ENCODE assay signal across 27 mouse cellular contexts in genomic region chr13:24778026-24778425, GRCm38 (mm10). TPM values are rescaled to one million over a fixed set of nuclear protein-coding genes. Genes with fewer than 3 reads are reported as not detected.
A peak's percentile ranks its signal among the peaks of the same experiment; 100 is the strongest.
DNase-seq lines count a peak whose midpoint lies in the region; ATAC-seq and TF ChIP-seq lines count a peak whose summit lies in the region.
"Had no signal": no experiment of that assay in that cellular context is flagged by ENCODE, and none has a peak within 500 bp of the region (broad histone marks: within the 10 kb centered on the region; RNA-seq: fewer than 3 reads in every experiment).

No protein-coding gene starts in this region.

- TF ChIP-seq CTCF in bone marrow macrophage, adult 2 months (IDR thresholded peaks at IDR 0.05; ENCODE audit: low read depth, low read length), result no peak

- peak; percentile 53 for ATAC-seq in frontal cortex, adult (ENCODE audit: low TSS enrichment)
- ATAC-seq: forebrain, embryonic 14.5 days; forebrain, embryonic 16.5 days; Patski had no signal

- H3K4me3 ChIP-seq in bone marrow macrophage, adult 2 months (ENCODE audit: insufficient read depth, low read length), result no peak overlapping the region
- no peak overlapping the region for H3K4me3 ChIP-seq in macrophage (ENCODE audit: inconsistent target)
- H3K4me3 ChIP-seq: embryonic facial prominence, embryonic 13.5 days; embryonic facial prominence, embryonic 15.5 days; erythroblast, embryonic 14.5 days; forebrain, embryonic 10.5 days; forebrain, embryonic 12.5 days had no signal

- H3K27ac ChIP-seq in bone marrow macrophage, adult 2 months (ENCODE audit: insufficient read depth, low read depth, low read length), result peak overlapping the region; percentile 73
- H3K27ac ChIP-seq in macrophage, result peak overlapping the region; percentile 65
- H3K27ac ChIP-seq: embryonic facial prominence, embryonic 13.5 days; embryonic facial prominence, embryonic 15.5 days; forebrain, embryonic 10.5 days; forebrain, embryonic 12.5 days had no signal

- no peak for DNase-seq in frontal cortex, postnatal 36 days (ENCODE audit: low spot score in 2 of 2)
- no peak for DNase-seq in embryo, embryonic 9.5 days (ENCODE audit: extremely low spot score)
- DNase-seq: adrenal gland, adult 8-10 months; adrenal gland, postnatal 14 days; B cell, adult 2 months; cerebellum, adult 11-12 months; cerebellum, adult 2 months; cerebellum, adult 9-10 months; cerebellum, postnatal 10 days; cerebellum, postnatal 25 days had no signal

- H3K4me1 ChIP-seq in bone marrow macrophage, adult 2 months (ENCODE audit: control insufficient read depth, insufficient read depth, low read length), result peaks cover 57% of the 10 kb centered on the region
- H3K4me1 ChIP-seq: embryonic facial prominence, embryonic 15.5 days; forebrain, embryonic 10.5 days; forebrain, embryonic 12.5 days had no signal

- H3K36me3 ChIP-seq in macrophage (ENCODE audit: inconsistent target), result no peaks in the 10 kb centered on the region
- H3K36me3 ChIP-seq: embryonic facial prominence, embryonic 13.5 days; embryonic facial prominence, embryonic 15.5 days; forebrain, embryonic 10.5 days; forebrain, embryonic 12.5 days; G1E had no signal

- no peak for TF ChIP-seq POLR2A in bone marrow macrophage, adult 2 months (IDR thresholded peaks at IDR 0.05; ENCODE audit: borderline replicate concordance, low read depth, low read length)

- no peaks in the 10 kb centered on the region for H3K79me2 ChIP-seq in macrophage (ENCODE audit: inconsistent target)

- WGBS in macrophage (ENCODE audit: missing documents), result 76% methylated on average over 2 of the region's 2 CpGs

RNA-seq across cellular contexts. Expression of gene Gmnn, which starts 16.3 kb away (rescaled TPM):
- polyA plus RNA-seq in bone marrow macrophage, adult 2 months (2012; ENCODE audit: insufficient read depth, insufficient read length, missing spikeins), result 64.6 and 76.6 TPM in 2 replicates
- total RNA-seq in macrophage (2018; cell fraction: chromatin; rRNA removed), result 10 to 100 TPM in 8 of 26 experiments, 1 to 10 TPM in 17, under 1 TPM in 1; 0.90 to 22.3 (median 5.3) TPM
- 10 to 100 TPM in 25 of 26 experiments, 1 to 10 TPM in 1; 8.1 to 30.0 (median 21.3) TPM for total RNA-seq in macrophage (2018; cell fraction: cytosol; rRNA removed)
- total RNA-seq in macrophage (2018; cell fraction: nucleus; rRNA removed), result 10 to 100 TPM in 7 of 26 experiments, 1 to 10 TPM in 19; 1.8 to 37.5 (median 8.4) TPM
- polyA plus RNA-seq in macrophage (2018), result 31.4 to 90.9 TPM (median 48.0 TPM) in 3 replicates

RNA-seq across cellular contexts. Expression of gene BC005537, which starts 23.4 kb away (rescaled TPM):
- 575 and 610 TPM in 2 replicates for polyA plus RNA-seq in bone marrow macrophage, adult 2 months (2012; ENCODE audit: insufficient read depth, insufficient read length, missing spikeins)
- total RNA-seq in macrophage (2018; cell fraction: chromatin; rRNA removed), result 100 to 1,000 TPM; 204 to 959 (median 558) TPM
- total RNA-seq in macrophage (2018; cell fraction: cytosol; rRNA removed), result 100 to 1,000 TPM; 258 to 483 (median 379) TPM
- total RNA-seq in macrophage (2018; cell fraction: nucleus; rRNA removed), result 1,000 to 10,000 TPM in 12 of 26 experiments, 100 to 1,000 TPM in 14; 438 to 1,569 (median 919) TPM
- 285 to 668 TPM (median 308 TPM) in 3 replicates for polyA plus RNA-seq in macrophage (2018)

RNA-seq across cellular contexts. Expression of gene Armh2, which starts 37.0 kb away (rescaled TPM):
- not detected in 2 replicates for polyA plus RNA-seq in bone marrow macrophage, adult 2 months (2012; ENCODE audit: insufficient read depth, insufficient read length, missing spikeins)
- total RNA-seq in macrophage (2018; cell fraction: chromatin; rRNA removed), result not detected
- total RNA-seq in macrophage (2018; cell fraction: cytosol; rRNA removed), result not detected
- not detected for total RNA-seq in macrophage (2018; cell fraction: nucleus; rRNA removed)
- not detected in 3 replicates for polyA plus RNA-seq in macrophage (2018)
- total RNA-seq: adrenal gland, adult 18-20 months; adrenal gland, adult 8-10 months; adrenal gland, postnatal 14 days; adrenal gland, postnatal 36 days; CH12.LX had no signal
- polyA plus RNA-seq: activated CD4-positive, CD25-positive, alpha-beta regulatory T cell, adult 4 months; cerebellum, adult 2 months; embryonic facial prominence, embryonic 11.5 days; embryonic facial prominence, embryonic 13.5 days; embryonic facial prominence, embryonic 15.5 days; erythroblast, embryonic 14.5 days; forebrain, embryonic 12.5 days; forebrain, embryonic 14.5 days; G1E; Patski had no signal

RNA-seq across cellular contexts. Expression of gene Acot13, which starts 53.3 kb away (rescaled TPM):
- polyA plus RNA-seq in bone marrow macrophage, adult 2 months (2012; ENCODE audit: insufficient read depth, insufficient read length, missing spikeins), result 81.0 and 91.3 TPM in 2 replicates
- 10 to 100 TPM in 2 of 26 experiments, 1 to 10 TPM in 15, not detected in 9; 1.6 to 14.0 (median 2.5) TPM for total RNA-seq in macrophage (2018; cell fraction: chromatin; rRNA removed)
- total RNA-seq in macrophage (2018; cell fraction: cytosol; rRNA removed), result 10 to 100 TPM; 41.6 to 97.9 (median 63.3) TPM
- total RNA-seq in macrophage (2018; cell fraction: nucleus; rRNA removed), result 10 to 100 TPM in 16 of 26 experiments, 1 to 10 TPM in 10; 2.5 to 23.4 (median 12.0) TPM
- 55.9 to 94.5 TPM (median 88.0 TPM) in 3 replicates for polyA plus RNA-seq in macrophage (2018)

RNA-seq across cellular contexts. Expression of gene Tdp2, which starts 53.5 kb away (rescaled TPM):
- 29.0 and 36.4 TPM in 2 replicates for polyA plus RNA-seq in bone marrow macrophage, adult 2 months (2012; ENCODE audit: insufficient read depth, insufficient read length, missing spikeins)
- total RNA-seq in macrophage (2018; cell fraction: chromatin; rRNA removed), result 10 to 100 TPM in 23 of 26 experiments, 1 to 10 TPM in 3; 6.8 to 64.5 (median 26.5) TPM
- total RNA-seq in macrophage (2018; cell fraction: cytosol; rRNA removed), result 10 to 100 TPM in 16 of 26 experiments, 1 to 10 TPM in 10; 3.7 to 15.0 (median 11.3) TPM
- 10 to 100 TPM in 25 of 26 experiments, 1 to 10 TPM in 1; 9.4 to 57.6 (median 19.4) TPM for total RNA-seq in macrophage (2018; cell fraction: nucleus; rRNA removed)
- polyA plus RNA-seq in macrophage (2018), result 15.5 to 19.5 TPM (median 17.7 TPM) in 3 replicates
